Mouse (Mus musculus): Measurements from ENCODE around the gene Bcl11a. TPM values are rescaled to one million over a fixed set of nuclear protein-coding genes. Genes with fewer than 3 reads are reported as not detected.

Gene Bcl11a
- polyA plus RNA-seq, 1 experiment from 2014 or later: 95.2 TPM

- WGBS: under 1% methylated on average over 58 of the region's 59 CpGs
- H3K27ac ChIP-seq (replicated peaks; ENCODE audit: low read depth, low read length): peak overlapping the region; percentile 97
- ATAC-seq (ENCODE audit: insufficient number of reproducible peaks, low FRiP score, low TSS enrichment, low read depth): peak; percentile 52
- peak; percentile 84 for DNase-seq (ENCODE audit: low spot score)
- H3K9ac ChIP-seq (ENCODE audit: low read length): peak overlapping the region; percentile 85
- H3K27me3 ChIP-seq (ENCODE audit: control insufficient read depth, insufficient read depth, low read length): no peaks in the 10 kb centered on the region
- H3K4me2 ChIP-seq (ENCODE audit: low read depth, severe bottlenecking): peak overlapping the region; percentile 97
- peak overlapping the region; percentile 68 for H3K4me3 ChIP-seq (ENCODE audit: low read depth, low read length)
- no peaks in the 10 kb centered on the region for H3K9me3 ChIP-seq (ENCODE audit: control insufficient read depth, low read length)
- H3K4me1 ChIP-seq (ENCODE audit: control insufficient read depth, insufficient read depth, low read length): peaks cover 13% of the 10 kb centered on the region; the same call in 1 of the 2 replicates
- no peaks in the 10 kb centered on the region for H3K36me3 ChIP-seq (ENCODE audit: control insufficient read depth, insufficient read depth, low read length)
Observed at GRCm38 (mm10) chr11:24076821-24077730, 780 bp upstream of the Bcl11a start.

- ATAC-seq (ENCODE audit: insufficient number of reproducible peaks, low FRiP score, low TSS enrichment, low read depth) (no peak), DNase-seq (ENCODE audit: low spot score) (peak; percentile 75)
- no peaks in the 10 kb centered on the region for H3K27me3 ChIP-seq (ENCODE audit: control insufficient read depth, insufficient read depth, low read length)
- H3K36me3 ChIP-seq (ENCODE audit: control insufficient read depth, insufficient read depth, low read length): no peaks in the 10 kb centered on the region
- H3K4me1 ChIP-seq (ENCODE audit: control insufficient read depth, insufficient read depth, low read length): peaks cover 16% of the 10 kb centered on the region; the same call in 1 of the 2 replicates
- peak overlapping the region; percentile 97 for H3K9ac ChIP-seq (ENCODE audit: low read length)
- peak overlapping the region; percentile 97 for H3K4me2 ChIP-seq (ENCODE audit: low read depth, severe bottlenecking)
- H3K4me3 ChIP-seq (ENCODE audit: low read depth, low read length): peak overlapping the region; percentile 68
- no peaks in the 10 kb centered on the region for H3K9me3 ChIP-seq (ENCODE audit: control insufficient read depth, low read length)
- WGBS: under 1% methylated on average over 38 of the region's 38 CpGs
- peak overlapping the region; percentile 97 for H3K27ac ChIP-seq (replicated peaks; ENCODE audit: low read depth, low read length)
Observed at GRCm38 (mm10) chr11:24078706-24079316, 955 bp downstream of the Bcl11a start.

- Histone ChIP-seq H3K9me3 (ENCODE audit: control insufficient read depth, low read length) (no peaks in the 10 kb centered on the region), H3K9ac (ENCODE audit: low read length) (peak overlapping the region; percentile 97), H3K4me3 (ENCODE audit: low read depth, low read length) (peak overlapping the region; percentile 68), H3K27ac (replicated peaks; ENCODE audit: low read depth, low read length) (peak overlapping the region; percentile 97), H3K4me2 (ENCODE audit: low read depth, severe bottlenecking) (peak overlapping the region; percentile 97), H3K36me3 (ENCODE audit: control insufficient read depth, insufficient read depth, low read length) (no peaks in the 10 kb centered on the region), H3K27me3 (ENCODE audit: control insufficient read depth, insufficient read depth, low read length) (no peaks in the 10 kb centered on the region), H3K4me1 (ENCODE audit: control insufficient read depth, insufficient read depth, low read length) (peaks cover 13% of the 10 kb centered on the region; the same call in 1 of the 2 replicates)
- WGBS: under 1% methylated on average over 43 of the region's 43 CpGs
- ATAC-seq (ENCODE audit: insufficient number of reproducible peaks, low FRiP score, low TSS enrichment, low read depth) (no peak), DNase-seq (ENCODE audit: low spot score) (peak; percentile 78)
Observed at GRCm38 (mm10) chr11:24079392-24080391, 1.8 kb downstream of the Bcl11a start.

- Histone ChIP-seq H3K4me3 (ENCODE audit: low read depth, low read length) (peak overlapping the region; percentile 68), H3K36me3 (ENCODE audit: control insufficient read depth, insufficient read depth, low read length) (peaks cover 4% of the 10 kb centered on the region; the same call in 1 of the 2 replicates), H3K27me3 (ENCODE audit: control insufficient read depth, insufficient read depth, low read length) (no peaks in the 10 kb centered on the region), H3K4me2 (ENCODE audit: low read depth, severe bottlenecking) (peak overlapping the region; percentile 97), H3K27ac (replicated peaks; ENCODE audit: low read depth, low read length) (peak overlapping the region; percentile 97), H3K9ac (ENCODE audit: low read length) (peak overlapping the region; percentile 97), H3K4me1 (ENCODE audit: control insufficient read depth, insufficient read depth, low read length) (peaks cover 11% of the 10 kb centered on the region; the same call in 1 of the 2 replicates), H3K9me3 (ENCODE audit: control insufficient read depth, low read length) (no peaks in the 10 kb centered on the region)
- DNase-seq (ENCODE audit: low spot score): peak; percentile 83
- under 1% methylated on average over 30 of the region's 30 CpGs for WGBS
- peak; percentile 13 for ATAC-seq (ENCODE audit: insufficient number of reproducible peaks, low FRiP score, low TSS enrichment, low read depth)
Observed at GRCm38 (mm10) chr11:24080541-24080940, 2.7 kb downstream of the Bcl11a start.

DNA sequence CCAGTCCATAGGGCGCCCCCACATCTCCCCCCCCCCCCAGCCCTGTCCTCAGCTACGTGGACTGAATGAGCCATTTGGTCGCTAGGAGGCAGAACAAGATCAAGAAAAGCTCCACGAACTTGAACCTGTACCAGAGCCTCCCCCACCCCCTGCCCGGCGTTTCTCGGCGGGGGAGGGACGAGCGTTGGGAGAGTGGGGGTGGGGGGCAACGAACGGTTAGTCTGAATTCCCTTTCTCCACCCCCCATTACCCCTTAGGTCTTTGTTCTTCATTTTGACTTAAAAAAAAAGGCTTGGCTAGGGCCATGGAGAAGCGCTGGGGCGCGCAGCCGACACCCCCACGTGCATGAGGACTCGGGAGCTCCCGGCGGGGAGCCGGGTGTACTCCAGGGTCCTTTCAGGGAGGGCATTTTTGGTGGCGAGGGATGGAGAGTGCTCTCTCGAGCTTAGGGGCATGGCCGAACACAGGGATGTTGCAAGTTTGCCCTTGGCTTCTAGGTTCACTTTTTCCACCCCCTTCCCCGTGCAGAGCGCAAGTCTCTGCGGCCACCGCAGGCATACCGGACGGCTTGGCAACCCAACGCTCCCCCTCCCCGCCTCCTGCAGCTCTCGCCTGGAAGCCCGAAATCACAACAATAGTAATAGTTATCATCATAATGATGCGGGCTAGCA is 3.3 kb downstream of the Bcl11a start:
- under 1% methylated on average over 35 of the region's 35 CpGs for WGBS
- peak overlapping the region; percentile 97 for H3K4me2 ChIP-seq (ENCODE audit: low read depth, severe bottlenecking)
- H3K4me1 ChIP-seq (ENCODE audit: control insufficient read depth, insufficient read depth, low read length): peaks cover 16% of the 10 kb centered on the region; the same call in 1 of the 2 replicates
- H3K36me3 ChIP-seq (ENCODE audit: control insufficient read depth, insufficient read depth, low read length): peaks cover 8% of the 10 kb centered on the region; the same call in 1 of the 2 replicates
- peak overlapping the region; percentile 97 for H3K9ac ChIP-seq (ENCODE audit: low read length)
- DNase-seq (ENCODE audit: low spot score) (peak; percentile 87), ATAC-seq (ENCODE audit: insufficient number of reproducible peaks, low FRiP score, low TSS enrichment, low read depth) (peak; percentile 40)
- peak overlapping the region; percentile 97 for H3K27ac ChIP-seq (replicated peaks; ENCODE audit: low read depth, low read length)
- H3K9me3 ChIP-seq (ENCODE audit: control insufficient read depth, low read length): no peaks in the 10 kb centered on the region
- no peaks in the 10 kb centered on the region for H3K27me3 ChIP-seq (ENCODE audit: control insufficient read depth, insufficient read depth, low read length)
- peak overlapping the region; percentile 68 for H3K4me3 ChIP-seq (ENCODE audit: low read depth, low read length)

DNA sequence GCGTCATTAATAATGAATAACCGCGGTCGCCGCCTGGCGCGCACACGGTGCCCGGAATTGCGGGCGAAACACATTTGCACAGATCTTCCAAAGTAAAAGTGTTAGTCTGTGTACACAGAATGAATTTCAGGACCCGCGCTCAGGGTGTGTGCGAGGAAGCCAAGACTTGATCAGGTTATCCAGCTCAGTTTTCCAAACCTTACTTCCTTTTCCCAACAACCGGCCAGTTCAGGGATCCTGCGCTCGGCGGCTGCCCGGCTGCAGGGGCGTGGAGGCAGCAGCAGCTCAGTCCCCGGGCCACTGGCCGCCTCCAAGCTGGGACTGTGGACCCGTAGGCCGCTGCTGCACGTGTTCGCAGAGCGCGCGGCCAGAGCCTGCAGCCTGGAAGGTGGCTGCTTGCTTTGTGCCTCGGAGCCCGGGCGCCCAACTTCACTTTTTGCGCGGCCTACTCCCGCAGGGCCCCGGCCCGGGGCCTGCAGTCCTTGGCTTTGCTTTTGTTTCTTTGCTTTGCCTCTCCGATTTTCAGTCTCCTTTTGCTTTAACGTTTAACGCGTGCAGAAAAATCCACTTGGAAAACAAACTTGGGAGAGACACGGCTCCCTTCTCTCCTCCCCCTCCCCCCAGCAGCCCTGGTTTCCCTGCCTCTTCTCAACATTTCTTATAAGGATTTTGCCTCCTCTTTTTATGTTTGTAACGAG is 4.0 kb downstream of the Bcl11a start:
- Histone ChIP-seq H3K9me3 (ENCODE audit: control insufficient read depth, low read length) (no peaks in the 10 kb centered on the region), H3K4me1 (ENCODE audit: control insufficient read depth, insufficient read depth, low read length) (peaks cover 16% of the 10 kb centered on the region; the same call in 1 of the 2 replicates), H3K4me2 (ENCODE audit: low read depth, severe bottlenecking) (peak overlapping the region; percentile 97), H3K9ac (ENCODE audit: low read length) (peak overlapping the region; percentile 97), H3K27me3 (ENCODE audit: control insufficient read depth, insufficient read depth, low read length) (no peaks in the 10 kb centered on the region), H3K36me3 (ENCODE audit: control insufficient read depth, insufficient read depth, low read length) (peaks cover 8% of the 10 kb centered on the region; the same call in 1 of the 2 replicates), H3K27ac (replicated peaks; ENCODE audit: low read depth, low read length) (peak overlapping the region; percentile 97), H3K4me3 (ENCODE audit: low read depth, low read length) (peak overlapping the region; percentile 68)
- under 1% methylated on average over 43 of the region's 43 CpGs for WGBS
- no peak for ATAC-seq (ENCODE audit: insufficient number of reproducible peaks, low FRiP score, low TSS enrichment, low read depth)
- DNase-seq (ENCODE audit: low spot score): peak; percentile 81

Data from limb, embryonic 11.5 days (tissue).